Mouse (Mus musculus): ENCODE results near the gene Ptpn11. TPM values are rescaled to one million over a fixed set of nuclear protein-coding genes. Genes with fewer than 3 reads are reported as not detected.

Gene Ptpn11
- polyA plus RNA-seq, 1 experiment from 2014 or later: 26.4 TPM

- peaks cover 56% of the 10 kb centered on the region for H3K36me3 ChIP-seq (replicated peaks; ENCODE audit: control insufficient read depth, insufficient read depth)
- no peak overlapping the region for H3K4me2 ChIP-seq (replicated peaks)
- H3K4me1 ChIP-seq (replicated peaks; ENCODE audit: control insufficient read depth, insufficient read depth, low read length): no peaks in the 10 kb centered on the region
- no peaks in the 10 kb centered on the region for H3K27me3 ChIP-seq (ENCODE audit: control insufficient read depth, insufficient read depth, low read length)
- no peaks in the 10 kb centered on the region for H3K9me3 ChIP-seq (ENCODE audit: control insufficient read depth, low read length)
- no peak overlapping the region for H3K4me3 ChIP-seq (replicated peaks; ENCODE audit: low read length)
- no peak overlapping the region for H3K9ac ChIP-seq
- 90% methylated on average over 2 of the region's 2 CpGs for WGBS
- DNase-seq (ENCODE audit: low spot score) (no peak), ATAC-seq (ENCODE audit: low FRiP score) (no peak)
- no peak overlapping the region for H3K27ac ChIP-seq
Measured at GRCm38 (mm10) chr5:121169588-121169987, 21.6 kb downstream of the Ptpn11 start.

- Histone ChIP-seq H3K4me2 (replicated peaks) (no peak overlapping the region), H3K36me3 (replicated peaks; ENCODE audit: control insufficient read depth, insufficient read depth) (peaks cover 81% of the 10 kb centered on the region), H3K4me1 (replicated peaks; ENCODE audit: control insufficient read depth, insufficient read depth, low read length) (no peaks in the 10 kb centered on the region), H3K27ac (no peak overlapping the region), H3K9ac (no peak overlapping the region), H3K27me3 (ENCODE audit: control insufficient read depth, insufficient read depth, low read length) (no peaks in the 10 kb centered on the region), H3K9me3 (ENCODE audit: control insufficient read depth, low read length) (no peaks in the 10 kb centered on the region), H3K4me3 (replicated peaks; ENCODE audit: low read length) (no peak overlapping the region)
- DNase-seq (ENCODE audit: low spot score): no peak
- ATAC-seq (ENCODE audit: low FRiP score): no peak
- WGBS: 96% methylated on average over 6 of the region's 6 CpGs
Measured at GRCm38 (mm10) chr5:121166884-121167283, 24.3 kb downstream of the Ptpn11 start.

GRCm38 (mm10) chr5:121162923-121163322, 28.3 kb downstream of the Ptpn11 start:
- DNase-seq (ENCODE audit: low spot score) (no peak), ATAC-seq (ENCODE audit: low FRiP score) (no peak)
- no peaks in the 10 kb centered on the region for H3K9me3 ChIP-seq (ENCODE audit: control insufficient read depth, low read length)
- H3K4me2 ChIP-seq (replicated peaks): no peak overlapping the region
- no peak overlapping the region for H3K27ac ChIP-seq
- peaks cover 80% of the 10 kb centered on the region for H3K36me3 ChIP-seq (replicated peaks; ENCODE audit: control insufficient read depth, insufficient read depth)
- WGBS: 95% methylated on average over 7 of the region's 7 CpGs
- H3K4me1 ChIP-seq (replicated peaks; ENCODE audit: control insufficient read depth, insufficient read depth, low read length): no peaks in the 10 kb centered on the region
- no peak overlapping the region for H3K9ac ChIP-seq
- H3K4me3 ChIP-seq (replicated peaks; ENCODE audit: low read length): no peak overlapping the region
- H3K27me3 ChIP-seq (ENCODE audit: control insufficient read depth, insufficient read depth, low read length): no peaks in the 10 kb centered on the region

GRCm38 (mm10) chr5:121162285-121162684, 28.9 kb downstream of the Ptpn11 start:
- Histone ChIP-seq H3K9ac (no peak overlapping the region), H3K9me3 (ENCODE audit: control insufficient read depth, low read length) (no peaks in the 10 kb centered on the region), H3K4me1 (replicated peaks; ENCODE audit: control insufficient read depth, insufficient read depth, low read length) (no peaks in the 10 kb centered on the region), H3K4me2 (replicated peaks) (no peak overlapping the region), H3K27me3 (ENCODE audit: control insufficient read depth, insufficient read depth, low read length) (no peaks in the 10 kb centered on the region), H3K36me3 (replicated peaks; ENCODE audit: control insufficient read depth, insufficient read depth) (peaks cover 80% of the 10 kb centered on the region), H3K27ac (no peak overlapping the region), H3K4me3 (replicated peaks; ENCODE audit: low read length) (no peak overlapping the region)
- ATAC-seq (ENCODE audit: low FRiP score) (no peak), DNase-seq (ENCODE audit: low spot score) (no peak)
- 85% methylated on average over 5 of the region's 5 CpGs for WGBS

- WGBS: 82% methylated on average over 7 of the region's 7 CpGs
- peaks cover 71% of the 10 kb centered on the region for H3K36me3 ChIP-seq (replicated peaks; ENCODE audit: control insufficient read depth, insufficient read depth)
Measured at GRCm38 (mm10) chr5:121158966-121159365, 32.2 kb downstream of the Ptpn11 start.

GRCm38 (mm10) chr5:121157489-121157888, 33.7 kb downstream of the Ptpn11 start:
- Histone ChIP-seq H3K27me3 (ENCODE audit: control insufficient read depth, insufficient read depth, low read length) (no peaks in the 10 kb centered on the region), H3K27ac (no peak overlapping the region), H3K4me1 (replicated peaks; ENCODE audit: control insufficient read depth, insufficient read depth, low read length) (no peaks in the 10 kb centered on the region), H3K36me3 (replicated peaks; ENCODE audit: control insufficient read depth, insufficient read depth) (peaks cover 71% of the 10 kb centered on the region), H3K9me3 (ENCODE audit: control insufficient read depth, low read length) (no peaks in the 10 kb centered on the region), H3K4me3 (replicated peaks; ENCODE audit: low read length) (no peak overlapping the region), H3K4me2 (replicated peaks) (no peak overlapping the region), H3K9ac (no peak overlapping the region)
- 95% methylated on average over 5 of the region's 5 CpGs for WGBS
- ATAC-seq (ENCODE audit: low FRiP score) (no peak), DNase-seq (ENCODE audit: low spot score) (no peak)

More at GRCm38 (mm10) chr5:121158966-121159365, 32.2 kb downstream of the Ptpn11 start:
- no peaks in the 10 kb centered on the region for H3K4me1 ChIP-seq (replicated peaks; ENCODE audit: control insufficient read depth, insufficient read depth, low read length)
- H3K4me3 ChIP-seq (replicated peaks; ENCODE audit: low read length): no peak overlapping the region
- no peaks in the 10 kb centered on the region for H3K9me3 ChIP-seq (ENCODE audit: control insufficient read depth, low read length)
- DNase-seq (ENCODE audit: low spot score): no peak
- H3K9ac ChIP-seq: no peak overlapping the region
- ATAC-seq (ENCODE audit: low FRiP score): no peak
- no peak overlapping the region for H3K27ac ChIP-seq
- no peaks in the 10 kb centered on the region for H3K27me3 ChIP-seq (ENCODE audit: control insufficient read depth, insufficient read depth, low read length)
- H3K4me2 ChIP-seq (replicated peaks): no peak overlapping the region

GRCm38 (mm10) chr5:121157017-121157416, 34.2 kb downstream of the Ptpn11 start:
- WGBS: 81% methylated on average over 2 of the region's 2 CpGs
- no peaks in the 10 kb centered on the region for H3K9me3 ChIP-seq (ENCODE audit: control insufficient read depth, low read length)
- H3K4me1 ChIP-seq (replicated peaks; ENCODE audit: control insufficient read depth, insufficient read depth, low read length): no peaks in the 10 kb centered on the region
- ATAC-seq (ENCODE audit: low FRiP score) (no peak), DNase-seq (ENCODE audit: low spot score) (no peak)
- H3K36me3 ChIP-seq (replicated peaks; ENCODE audit: control insufficient read depth, insufficient read depth): peaks cover 71% of the 10 kb centered on the region
- no peak overlapping the region for H3K27ac ChIP-seq
- no peak overlapping the region for H3K9ac ChIP-seq
- no peak overlapping the region for H3K4me2 ChIP-seq (replicated peaks)
- no peak overlapping the region for H3K4me3 ChIP-seq (replicated peaks; ENCODE audit: low read length)
- no peaks in the 10 kb centered on the region for H3K27me3 ChIP-seq (ENCODE audit: control insufficient read depth, insufficient read depth, low read length)

GRCm38 (mm10) chr5:121156121-121156520, 35.1 kb downstream of the Ptpn11 start:
- peaks cover 71% of the 10 kb centered on the region for H3K36me3 ChIP-seq (replicated peaks; ENCODE audit: control insufficient read depth, insufficient read depth)
- H3K9ac ChIP-seq: no peak overlapping the region
- H3K27me3 ChIP-seq (ENCODE audit: control insufficient read depth, insufficient read depth, low read length): no peaks in the 10 kb centered on the region
- ATAC-seq (ENCODE audit: low FRiP score): no peak
- H3K27ac ChIP-seq: no peak overlapping the region
- no peak overlapping the region for H3K4me2 ChIP-seq (replicated peaks)
- H3K4me3 ChIP-seq (replicated peaks; ENCODE audit: low read length): no peak overlapping the region
- H3K4me1 ChIP-seq (replicated peaks; ENCODE audit: control insufficient read depth, insufficient read depth, low read length): no peaks in the 10 kb centered on the region
- 98% methylated on average over 4 of the region's 4 CpGs for WGBS
- H3K9me3 ChIP-seq (ENCODE audit: control insufficient read depth, low read length): no peaks in the 10 kb centered on the region
- DNase-seq (ENCODE audit: low spot score): no peak

- H3K9ac ChIP-seq: no peak overlapping the region
- no peak overlapping the region for H3K27ac ChIP-seq
- H3K27me3 ChIP-seq (ENCODE audit: control insufficient read depth, insufficient read depth, low read length): no peaks in the 10 kb centered on the region
- ATAC-seq (ENCODE audit: low FRiP score): no peak
- H3K36me3 ChIP-seq (replicated peaks; ENCODE audit: control insufficient read depth, insufficient read depth): peaks cover 86% of the 10 kb centered on the region
- H3K4me2 ChIP-seq (replicated peaks): no peak overlapping the region
- DNase-seq (ENCODE audit: low spot score): no peak
- WGBS: 90% methylated on average over 4 of the region's 4 CpGs
- H3K4me3 ChIP-seq (replicated peaks; ENCODE audit: low read length): no peak overlapping the region
- H3K9me3 ChIP-seq (ENCODE audit: control insufficient read depth, low read length): no peaks in the 10 kb centered on the region
- H3K4me1 ChIP-seq (replicated peaks; ENCODE audit: control insufficient read depth, insufficient read depth, low read length): 0 out of 2 replicates have a peak, but pooled peaks cover 8% of the 10 kb centered on the region
Measured at GRCm38 (mm10) chr5:121150684-121151083, 40.5 kb downstream of the Ptpn11 start.

GRCm38 (mm10) chr5:121149246-121149645, 42.0 kb downstream of the Ptpn11 start:
- Histone ChIP-seq H3K27ac (no peak overlapping the region), H3K27me3 (ENCODE audit: control insufficient read depth, insufficient read depth, low read length) (no peaks in the 10 kb centered on the region), H3K36me3 (replicated peaks; ENCODE audit: control insufficient read depth, insufficient read depth) (peaks cover 86% of the 10 kb centered on the region), H3K9me3 (ENCODE audit: control insufficient read depth, low read length) (no peaks in the 10 kb centered on the region), H3K4me3 (replicated peaks; ENCODE audit: low read length) (no peak overlapping the region), H3K4me1 (replicated peaks; ENCODE audit: control insufficient read depth, insufficient read depth, low read length) (0 out of 2 replicates have a peak, but pooled peaks cover 14% of the 10 kb centered on the region), H3K9ac (no peak overlapping the region), H3K4me2 (replicated peaks) (no peak overlapping the region)
- ATAC-seq (ENCODE audit: low FRiP score): no peak
- 68% methylated on average over 1 of the region's 1 CpGs for WGBS
- no peak for DNase-seq (ENCODE audit: low spot score)

All from hindbrain, embryonic 14.5 days (tissue).